Mouse (Mus musculus): ENCODE measurements around the gene Cisd1. TPM values are rescaled to one million over a fixed set of nuclear protein-coding genes. Genes with fewer than 3 reads are reported as not detected.
A peak's percentile ranks its signal among the peaks of the same experiment; 100 is the strongest.
"Not testable (repeated sequence)": the region's sequence is repeated elsewhere in the genome, so short reads cannot be mapped to it uniquely, and the experiment has no call there.

Cisd1 gene
- 172 and 178 TPM in 2 replicates for polyA plus RNA-seq (2012; rRNA removed)

- peaks cover 8% of the 10 kb centered on the region; the same call in 1 of the 2 replicates for H3K4me1 ChIP-seq (ENCODE audit: control insufficient read depth, insufficient read depth, low read length)
- H3K27ac ChIP-seq (ENCODE audit: insufficient read depth, low read length) = peak within 1 kb of the TSS; percentile 61; the same call in 1 of the 2 replicates
- TF ChIP-seq CTCF (IDR thresholded peaks at IDR 0.05; ENCODE audit: extremely low read depth, insufficient read depth, low read length) (no peak), POLR2A (IDR thresholded peaks at IDR 0.05; ENCODE audit: extremely low read depth, insufficient read depth, low read length) (peak; percentile 72; the same call in 1 of the 2 replicates)
- H3K4me3 ChIP-seq (ENCODE audit: insufficient read depth, low read length) = peak within 1 kb of the TSS; percentile 53
Observed at GRCm38 (mm10) chr10:71344579-71345143, at the start of gene Cisd1. Cisd1 (minus strand) TSS chr10:71344954.

GRCm38 (mm10) chr10:71389311-71389710 lies 44.6 kb upstream of the Cisd1 start:
- no peak overlapping the region for H3K4me3 ChIP-seq (ENCODE audit: insufficient read depth, low read length)
- TF ChIP-seq POLR2A (IDR thresholded peaks at IDR 0.05; ENCODE audit: extremely low read depth, insufficient read depth, low read length) (no peak), CTCF (IDR thresholded peaks at IDR 0.05; ENCODE audit: extremely low read depth, insufficient read depth, low read length) (no peak)
- H3K4me1 ChIP-seq (ENCODE audit: control insufficient read depth, insufficient read depth, low read length) = no peaks in the 10 kb centered on the region

GRCm38 (mm10) chr10:71384159-71385044 lies 39.6 kb upstream of the Cisd1 start:
- H3K4me1 ChIP-seq (ENCODE audit: control insufficient read depth, insufficient read depth, low read length) = no peaks in the 10 kb centered on the region
- no peak for TF ChIP-seq CTCF (IDR thresholded peaks at IDR 0.05; ENCODE audit: extremely low read depth, insufficient read depth, low read length)
- H3K27ac ChIP-seq (ENCODE audit: insufficient read depth, low read length) = no peak overlapping the region

More at GRCm38 (mm10) chr10:71389311-71389710, 44.6 kb upstream of the Cisd1 start:
- H3K27ac ChIP-seq (ENCODE audit: insufficient read depth, low read length) = no peak overlapping the region

GRCm38 (mm10) chr10:71383552-71383924 lies 38.8 kb upstream of the Cisd1 start:
- H3K4me3 ChIP-seq (ENCODE audit: insufficient read depth, low read length); H3K4me1 ChIP-seq (ENCODE audit: control insufficient read depth, insufficient read depth, low read length); H3K27ac ChIP-seq (ENCODE audit: insufficient read depth, low read length): not testable (repeated sequence)

More at GRCm38 (mm10) chr10:71384159-71385044, 39.6 kb upstream of the Cisd1 start:
- H3K4me3 ChIP-seq (ENCODE audit: insufficient read depth, low read length) = no peak overlapping the region

- no peak for TF ChIP-seq CTCF (IDR thresholded peaks at IDR 0.05; ENCODE audit: extremely low read depth, insufficient read depth, low read length)
- no peak for TF ChIP-seq POLR2A (IDR thresholded peaks at IDR 0.05; ENCODE audit: extremely low read depth, insufficient read depth, low read length)
- no peak overlapping the region for H3K27ac ChIP-seq (ENCODE audit: insufficient read depth, low read length)
- H3K4me1 ChIP-seq (ENCODE audit: control insufficient read depth, insufficient read depth, low read length) = no peaks in the 10 kb centered on the region
- H3K4me3 ChIP-seq (ENCODE audit: insufficient read depth, low read length) = no peak overlapping the region
Observed at GRCm38 (mm10) chr10:71382858-71383551, 38.3 kb upstream of the Cisd1 start.

- no peak overlapping the region for H3K4me3 ChIP-seq (ENCODE audit: insufficient read depth, low read length)
- no peak overlapping the region for H3K27ac ChIP-seq (ENCODE audit: insufficient read depth, low read length)
- no peaks in the 10 kb centered on the region for H3K4me1 ChIP-seq (ENCODE audit: control insufficient read depth, insufficient read depth, low read length)
- TF ChIP-seq POLR2A (IDR thresholded peaks at IDR 0.05; ENCODE audit: extremely low read depth, insufficient read depth, low read length) = no peak
- TF ChIP-seq CTCF (IDR thresholded peaks at IDR 0.05; ENCODE audit: extremely low read depth, insufficient read depth, low read length) = no peak
Observed at GRCm38 (mm10) chr10:71382109-71382508, 37.4 kb upstream of the Cisd1 start.

- TF ChIP-seq CTCF (IDR thresholded peaks at IDR 0.05; ENCODE audit: extremely low read depth, insufficient read depth, low read length) (no peak), POLR2A (IDR thresholded peaks at IDR 0.05; ENCODE audit: extremely low read depth, insufficient read depth, low read length) (no peak)
- H3K4me1 ChIP-seq (ENCODE audit: control insufficient read depth, insufficient read depth, low read length) = no peaks in the 10 kb centered on the region
- no peak overlapping the region for H3K27ac ChIP-seq (ENCODE audit: insufficient read depth, low read length)
- H3K4me3 ChIP-seq (ENCODE audit: insufficient read depth, low read length) = no peak overlapping the region
Observed at GRCm38 (mm10) chr10:71381471-71382033, 36.8 kb upstream of the Cisd1 start.

GRCm38 (mm10) chr10:71380406-71380805 lies 35.7 kb upstream of the Cisd1 start:
- Histone ChIP-seq H3K4me3 (ENCODE audit: insufficient read depth, low read length) (no peak overlapping the region), H3K4me1 (ENCODE audit: control insufficient read depth, insufficient read depth, low read length) (no peaks in the 10 kb centered on the region), H3K27ac (ENCODE audit: insufficient read depth, low read length) (no peak overlapping the region)
- no peak for TF ChIP-seq CTCF (IDR thresholded peaks at IDR 0.05; ENCODE audit: extremely low read depth, insufficient read depth, low read length)
- TF ChIP-seq POLR2A (IDR thresholded peaks at IDR 0.05; ENCODE audit: extremely low read depth, insufficient read depth, low read length) = no peak

GRCm38 (mm10) chr10:71376014-71376413 lies 31.3 kb upstream of the Cisd1 start:
- Histone ChIP-seq H3K4me3 (ENCODE audit: insufficient read depth, low read length) (no peak overlapping the region), H3K4me1 (ENCODE audit: control insufficient read depth, insufficient read depth, low read length) (peaks cover 6% of the 10 kb centered on the region), H3K27ac (ENCODE audit: insufficient read depth, low read length) (no peak overlapping the region)
- no peak for TF ChIP-seq CTCF (IDR thresholded peaks at IDR 0.05; ENCODE audit: extremely low read depth, insufficient read depth, low read length)
- no peak for TF ChIP-seq POLR2A (IDR thresholded peaks at IDR 0.05; ENCODE audit: extremely low read depth, insufficient read depth, low read length)

All from cortical plate, adult 2 months (tissue).